Mouse (Mus musculus) stomach, postnatal 0 days (tissue): ENCODE data around the gene B9d1.

Experiments used
- CTCF ChIP-seq: IDR thresholded peaks from 2 replicates; pipeline ENCODE4 v1.5.1; 2016; ENCODE audit warnings: antibody characterized with exemption, low read depth, mild to moderate bottlenecking, moderate library complexity
- EP300 ChIP-seq: optimal IDR thresholded peaks from 2 replicates; pipeline ENCODE3; 2016; ENCODE audit warnings: antibody characterized with exemption

- TF ChIP-seq CTCF: no peak
- TF ChIP-seq EP300: no peak
Measured at GRCm38 (mm10) chr11:61487401-61487800, 17.5 kb upstream of the B9d1 start.
